Mouse (Mus musculus) cerebellum, adult 11 months (tissue): ENCODE data around the gene Atp5g3.
A peak's percentile ranks its signal among the peaks of the same experiment; 100 is the strongest.
"Not testable (repeated sequence)": the region's sequence is repeated elsewhere in the genome, so short reads cannot be mapped to it uniquely, and the experiment has no call there.

ENCODE experiments used
- DNase-seq: peaks from one replicate; pipeline ENCODE4 v3.0.0; 2022

The Atp5g3 gene

GRCm38 (mm10) chr2:73911175-73911700, at the start of gene Atp5g3:
Atp5g3 (minus strand) TSS chr2:73911326.
- DNase-seq, result peak; percentile 93

GRCm38 (mm10) chr2:73958342-73958741, 47.2 kb upstream of the Atp5g3 start:
- no peak for DNase-seq

- no peak for DNase-seq
Measured at GRCm38 (mm10) chr2:73953612-73954011, 42.5 kb upstream of the Atp5g3 start.

- DNase-seq, result no peak
Measured at GRCm38 (mm10) chr2:73952597-73953219, 41.6 kb upstream of the Atp5g3 start.

- DNase-seq, result no peak
Measured at GRCm38 (mm10) chr2:73947360-73947759, 36.2 kb upstream of the Atp5g3 start.

- no peak for DNase-seq
Measured at GRCm38 (mm10) chr2:73943735-73944134, 32.6 kb upstream of the Atp5g3 start.

GRCm38 (mm10) chr2:73942844-73943243, 31.7 kb upstream of the Atp5g3 start:
- no peak for DNase-seq

- DNase-seq, result no peak
Measured at GRCm38 (mm10) chr2:73941281-73941680, 30.2 kb upstream of the Atp5g3 start.

- DNase-seq, result no peak
Measured at GRCm38 (mm10) chr2:73940471-73940870, 29.3 kb upstream of the Atp5g3 start.

- DNase-seq, result no peak
Measured at GRCm38 (mm10) chr2:73938896-73939295, 27.8 kb upstream of the Atp5g3 start.

- peak; percentile 93 for DNase-seq
Measured at GRCm38 (mm10) chr2:73932676-73933313, 21.7 kb upstream of the Atp5g3 start.

- no peak for DNase-seq
Measured at GRCm38 (mm10) chr2:73927711-73928110, 16.6 kb upstream of the Atp5g3 start.

GRCm38 (mm10) chr2:73925539-73925938, 14.4 kb upstream of the Atp5g3 start:
- no peak for DNase-seq

GRCm38 (mm10) chr2:73925089-73925488, 14.0 kb upstream of the Atp5g3 start:
- DNase-seq, result peak; percentile 89

GRCm38 (mm10) chr2:73919642-73920041, 8.5 kb upstream of the Atp5g3 start:
- DNase-seq, result no peak

- DNase-seq, result no peak
Measured at GRCm38 (mm10) chr2:73912264-73912663, 1.1 kb upstream of the Atp5g3 start.

GRCm38 (mm10) chr2:73910571-73911174, 453 bp downstream of the Atp5g3 start:
- peak; percentile 61 for DNase-seq

GRCm38 (mm10) chr2:73909116-73909515, 2.0 kb downstream of the Atp5g3 start:
- DNase-seq, result no peak

- DNase-seq, result not testable (repeated sequence)
Measured at GRCm38 (mm10) chr2:73904679-73905078, 6.4 kb downstream of the Atp5g3 start.

- DNase-seq, result no peak
Measured at GRCm38 (mm10) chr2:73903536-73903935, 7.6 kb downstream of the Atp5g3 start.

GRCm38 (mm10) chr2:73902328-73902727, 8.8 kb downstream of the Atp5g3 start:
- not testable (repeated sequence) for DNase-seq

GRCm38 (mm10) chr2:73901169-73901568, 10.0 kb downstream of the Atp5g3 start:
- no peak for DNase-seq

- DNase-seq, result no peak
Measured at GRCm38 (mm10) chr2:73900364-73900763, 10.8 kb downstream of the Atp5g3 start.

GRCm38 (mm10) chr2:73896919-73897318, 14.2 kb downstream of the Atp5g3 start:
- DNase-seq, result not testable (repeated sequence)
